Comparison of ENCODE assay signal across 9 mouse cellular contexts in the genomic region with DNA sequence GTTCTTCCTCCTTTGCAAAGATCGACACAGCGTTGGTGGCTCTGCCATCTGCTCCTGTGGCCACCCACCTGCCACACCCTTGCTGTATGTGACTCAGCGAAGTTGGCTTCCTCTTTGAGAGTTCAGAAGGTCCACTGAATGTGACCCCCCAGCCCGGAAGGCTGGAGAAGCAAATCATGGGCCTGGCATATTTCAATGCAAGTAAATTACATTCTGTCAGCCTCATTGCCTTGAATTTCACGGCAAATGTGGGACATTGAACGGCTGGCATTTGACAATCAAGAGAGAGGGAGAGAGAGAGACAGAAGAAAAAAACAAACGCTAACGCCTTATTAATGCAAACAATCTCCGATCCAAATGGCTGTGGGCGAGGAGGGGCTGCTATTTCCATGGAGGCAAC. TPM values are rescaled to one million over a fixed set of nuclear protein-coding genes. Genes with fewer than 3 reads are reported as not detected.
A peak's percentile ranks its signal among the peaks of the same experiment; 100 is the strongest.
DNase-seq lines count a peak whose midpoint lies in the region; ATAC-seq lines count a peak whose summit lies in the region.
"Had no signal": no experiment of that assay in that cellular context is flagged by ENCODE, and none has a peak within 500 bp of the region (broad histone marks: within the 10 kb centered on the region; RNA-seq: fewer than 3 reads in every experiment).

No protein-coding gene starts in this region.

- WGBS in neural tube, embryonic 12.5 days = 23% methylated on average over 10 of the region's 10 CpGs
- 32% methylated on average over 10 of the region's 10 CpGs for WGBS in hindbrain, embryonic 13.5 days

- H3K27me3 ChIP-seq in neural tube, embryonic 12.5 days (replicated peaks) = peaks cover 12% of the 10 kb centered on the region; the same call in 1 of the 2 replicates
- H3K27me3 ChIP-seq in hindbrain, embryonic 13.5 days = peaks cover 53% of the 10 kb centered on the region
- H3K27me3 ChIP-seq: limb, embryonic 15.5 days had no signal

- peak; percentile 40 to 57 for DNase-seq in cerebellum, postnatal 14 days
- no peak for DNase-seq in cerebellum, adult 11 months
- no peak for DNase-seq in neural tube, embryonic 10.5 days (ENCODE audit: extremely low spot score, low spot score)
- DNase-seq in mesoderm, embryonic 11.5 days (ENCODE audit: low read depth, low spot score) = peak; percentile 50
- no peak for DNase-seq in heart, postnatal 4 days
- DNase-seq in ovary, postnatal 14 days (ENCODE audit: low spot score) = no peak

- no peaks in the 10 kb centered on the region for H3K36me3 ChIP-seq in neural tube, embryonic 12.5 days
- no peaks in the 10 kb centered on the region for H3K36me3 ChIP-seq in hindbrain, embryonic 13.5 days
- H3K36me3 ChIP-seq: limb, embryonic 15.5 days had no signal

- peaks cover 8% of the 10 kb centered on the region; the same call in 1 of the 2 replicates for H3K4me1 ChIP-seq in neural tube, embryonic 12.5 days
- H3K4me1 ChIP-seq in hindbrain, embryonic 13.5 days (replicated peaks) = peaks cover 10% of the 10 kb centered on the region

- no peak for ATAC-seq in neural tube, embryonic 12.5 days (ENCODE audit: low FRiP score, low read depth)
- ATAC-seq in hindbrain, embryonic 13.5 days (ENCODE audit: low FRiP score) = no peak

- no peaks in the 10 kb centered on the region for H3K9me3 ChIP-seq in neural tube, embryonic 12.5 days
- no peaks in the 10 kb centered on the region for H3K9me3 ChIP-seq in hindbrain, embryonic 13.5 days
- H3K9me3 ChIP-seq: limb, embryonic 15.5 days had no signal

- no peak overlapping the region for H3K4me3 ChIP-seq in neural tube, embryonic 12.5 days
- H3K4me3 ChIP-seq in hindbrain, embryonic 13.5 days = no peak overlapping the region
- H3K4me3 ChIP-seq: limb, embryonic 15.5 days had no signal

- peak overlapping the region; percentile 14; the same call in 1 of the 2 replicates for H3K4me2 ChIP-seq in neural tube, embryonic 12.5 days (replicated peaks)
- no peak overlapping the region for H3K4me2 ChIP-seq in hindbrain, embryonic 13.5 days
- H3K4me2 ChIP-seq: limb, embryonic 15.5 days had no signal

- H3K27ac ChIP-seq in neural tube, embryonic 12.5 days = no peak overlapping the region
- H3K27ac ChIP-seq in hindbrain, embryonic 13.5 days = peak overlapping the region; percentile 32
- H3K27ac ChIP-seq: limb, embryonic 15.5 days had no signal

- H3K9ac ChIP-seq in neural tube, embryonic 12.5 days = no peak overlapping the region
- no peak overlapping the region for H3K9ac ChIP-seq in hindbrain, embryonic 13.5 days
- H3K9ac ChIP-seq: limb, embryonic 15.5 days had no signal

RNA-seq across cellular contexts. Expression of a gene that starts 38.2 kb away (rescaled TPM):
- polyA plus RNA-seq in neural tube, embryonic 12.5 days (2016; fragmentation: Nextera tagmentation; extraction: Ambion mirVana) = 38.7 and 47.6 TPM in 2 replicates
- 36.9 and 42.0 TPM in 2 replicates for polyA plus RNA-seq in hindbrain, embryonic 13.5 days (2015; fragmentation: Nextera tagmentation; extraction: Ambion mirVana)
- total RNA-seq in heart, postnatal 4 days (2021) = 10 to 100 TPM in 1 of 2 experiments, 1 to 10 TPM in 1; 9.7 to 11.5 TPM

Comparison
In these comparisons a context has a peak if more than half of its experiments do, and no peak if none do; other contexts are left out.
1. DNase-seq: peak in cerebellum, postnatal 14 days (2 of 2) and mesoderm, embryonic 11.5 days (single experiment); none in cerebellum, adult 11 months (single experiment), neural tube, embryonic 10.5 days (single experiment), heart, postnatal 4 days (single experiment) and ovary, postnatal 14 days (single experiment).